Mouse (Mus musculus) spleen, embryonic (tissue): Measurements from ENCODE around the gene Sae1.

Experiments
- CTCF ChIA-PET: fragments of 350-600 bp; sonication (Branson Sonifier 250); formaldehyde crosslinking; loops from one replicate; lab custom pipeline; 2022; lab: Charles Lee

Gene Sae1

DNA sequence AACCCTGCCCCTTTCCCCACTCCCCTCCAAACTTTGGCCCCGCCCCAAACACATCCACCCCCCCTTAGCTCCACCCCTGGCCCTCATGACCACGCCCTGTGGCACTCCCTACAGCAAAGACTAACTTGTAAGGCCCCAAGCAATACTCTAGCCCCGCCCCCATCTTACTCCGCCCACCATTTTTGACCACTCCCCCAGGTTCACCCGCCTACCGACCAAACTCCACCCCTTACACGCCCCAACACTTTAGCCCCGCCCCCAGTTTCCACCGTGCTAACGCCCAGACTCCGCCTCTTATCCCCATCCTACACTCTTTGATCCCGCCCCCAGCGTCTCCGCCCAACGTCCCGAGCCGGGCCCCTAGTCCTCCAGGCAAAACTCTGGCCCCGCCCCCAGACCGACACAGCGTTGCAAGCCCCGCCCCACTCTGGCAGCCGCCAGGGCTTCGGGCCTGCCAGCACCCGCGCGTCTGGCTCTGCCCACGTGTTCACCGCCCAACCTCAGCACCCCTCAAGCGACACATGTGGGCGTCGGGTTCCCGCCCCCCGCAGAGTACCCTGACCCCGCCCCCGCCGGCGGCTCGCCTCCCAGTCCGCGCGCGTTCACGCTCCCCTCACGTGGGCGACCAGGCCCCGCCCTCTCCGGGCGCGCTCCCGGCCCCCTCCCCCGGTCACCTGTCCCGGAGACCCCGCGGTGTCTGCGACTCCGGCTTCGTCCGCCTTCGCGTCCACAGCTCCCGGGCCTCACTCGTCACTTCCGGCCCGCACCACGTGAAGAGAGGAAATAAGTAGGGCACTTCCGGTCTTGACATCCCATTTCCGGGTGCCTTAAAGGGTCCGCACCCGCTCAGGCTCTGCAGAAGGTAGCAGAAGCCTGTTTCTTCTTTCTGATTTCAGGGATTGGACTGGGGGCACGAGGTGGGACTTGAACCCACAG is 101.3 kb downstream of the Sae1 start, which contains the start of gene Ccdc9:
Gene Ccdc9 (minus strand): TSS at position 770 of the 936 bp plus-strand sequence.
- CTCF ChIA-PET = interaction anchor here (0.5 to 0.6 kb wide), 3 partner anchors 112 to 333 kb away, joined by 3 to 6 read pairs (median 3); partner anchors contain the start of gene Meis3

DNA sequence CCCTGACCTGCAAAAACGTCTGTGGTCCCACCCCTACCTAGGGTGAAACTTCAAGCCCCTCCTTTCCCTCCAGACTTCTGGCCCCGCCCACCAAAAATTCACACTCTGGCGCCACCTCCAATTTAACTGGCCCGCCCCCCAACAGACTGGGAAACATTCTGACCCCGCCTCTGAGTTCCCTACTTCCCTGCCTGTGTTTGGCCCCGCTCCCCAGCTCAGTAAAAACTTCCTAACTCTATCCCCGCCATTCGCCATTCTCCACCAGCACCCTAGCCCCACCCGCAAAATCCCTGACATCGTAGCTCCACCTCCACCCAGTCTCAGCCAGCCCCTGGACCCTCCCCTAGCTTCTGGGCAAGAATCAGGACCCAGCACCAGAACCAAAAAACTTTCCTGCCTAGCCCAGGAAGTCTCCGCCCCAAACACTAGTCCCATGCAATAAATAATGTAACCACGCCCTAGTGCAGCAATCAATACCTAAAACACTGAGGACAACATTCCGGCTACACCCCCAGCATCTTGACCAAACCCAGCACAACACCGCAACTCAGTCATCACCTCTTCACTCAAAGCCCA is 102.1 kb downstream of the Sae1 start:
- CTCF ChIA-PET = interaction anchor here (0.6 kb wide), 2 partner anchors 271 to 332 kb away, joined by 3 to 6 read pairs; no protein-coding TSS in a partner anchor

DNA sequence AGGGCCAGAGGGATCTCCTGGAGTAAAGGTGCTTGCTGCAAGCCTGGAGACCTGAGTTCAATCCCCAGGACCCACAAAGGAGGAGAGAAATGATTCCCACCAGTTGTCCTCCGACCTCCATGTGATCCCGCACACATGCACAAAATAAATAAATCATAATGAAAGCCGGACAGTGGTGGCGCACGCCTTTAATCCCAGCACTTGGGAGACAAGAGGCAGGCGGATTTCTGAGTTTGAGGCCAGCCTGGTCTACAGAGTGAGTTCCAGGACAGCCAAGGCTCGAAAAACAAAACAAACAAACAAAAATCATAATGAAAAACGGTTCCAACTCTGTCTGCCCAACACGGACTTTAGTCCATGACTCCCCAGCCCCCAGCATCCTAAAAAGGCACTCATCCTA is 102.7 kb downstream of the Sae1 start:
- CTCF ChIA-PET = interaction anchor here (0.6 kb wide), 1 partner anchor 22 kb away, joined by 9 read pairs; no protein-coding TSS in a partner anchor

DNA sequence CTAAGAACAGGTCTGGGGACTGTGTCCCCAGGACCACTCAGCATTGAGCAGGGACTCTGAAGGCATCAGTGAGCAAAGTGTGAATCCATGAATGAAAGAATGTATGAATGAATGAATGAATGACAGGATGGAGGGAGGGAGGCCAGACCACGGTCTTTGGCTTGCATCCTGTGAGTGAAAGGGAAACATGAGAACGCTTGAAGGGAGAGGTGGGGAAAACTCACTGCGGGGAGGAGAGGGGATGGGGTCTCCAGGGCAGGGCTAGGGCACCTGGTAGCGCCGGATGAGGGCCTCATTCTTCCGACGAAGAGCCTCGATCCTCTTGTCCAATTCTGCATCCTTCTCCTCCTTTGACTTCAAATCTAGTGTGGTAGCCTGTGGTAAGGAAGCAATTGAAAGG is 103.6 kb downstream of the Sae1 start:
- CTCF ChIA-PET = interaction anchor here (0.6 kb wide), 1 partner anchor 23 kb away, joined by 9 read pairs; no protein-coding TSS in a partner anchor

DNA sequence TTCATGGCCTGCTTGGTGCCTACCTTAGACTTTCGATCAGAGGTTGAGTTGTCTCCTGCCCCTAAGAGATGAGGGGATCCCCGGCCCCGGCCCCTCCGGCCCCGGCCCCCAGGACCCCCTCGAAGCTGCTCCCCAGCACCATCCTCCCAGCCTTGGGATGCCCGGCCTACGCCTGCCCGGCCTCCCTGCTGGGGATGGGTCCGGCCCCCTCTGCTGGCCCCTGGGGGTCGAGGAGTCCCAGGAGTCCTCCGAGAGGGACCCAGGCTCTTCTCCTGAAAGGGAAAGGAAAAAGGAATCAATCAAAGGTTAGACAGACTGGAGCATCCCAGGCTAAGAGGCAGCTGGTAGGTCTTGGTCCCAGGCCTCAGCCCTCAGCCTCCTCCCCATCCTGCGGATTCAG is 105.3 kb downstream of the Sae1 start:
- CTCF ChIA-PET = interaction anchor here (0.7 kb wide), 1 partner anchor 119 kb away, joined by 8 read pairs; no protein-coding TSS in a partner anchor

- CTCF ChIA-PET = interaction anchor here (0.7 kb wide), 1 partner anchor 242 kb away, joined by 3 read pairs; no protein-coding TSS in a partner anchor
These were observed 106.9 kb downstream of the Sae1 start for GRCm38 (mm10) chr7:16280721-16281120.

- CTCF ChIA-PET = no interaction called here
These were observed 112.4 kb downstream of the Sae1 start for GRCm38 (mm10) chr7:16274922-16275890.

DNA sequence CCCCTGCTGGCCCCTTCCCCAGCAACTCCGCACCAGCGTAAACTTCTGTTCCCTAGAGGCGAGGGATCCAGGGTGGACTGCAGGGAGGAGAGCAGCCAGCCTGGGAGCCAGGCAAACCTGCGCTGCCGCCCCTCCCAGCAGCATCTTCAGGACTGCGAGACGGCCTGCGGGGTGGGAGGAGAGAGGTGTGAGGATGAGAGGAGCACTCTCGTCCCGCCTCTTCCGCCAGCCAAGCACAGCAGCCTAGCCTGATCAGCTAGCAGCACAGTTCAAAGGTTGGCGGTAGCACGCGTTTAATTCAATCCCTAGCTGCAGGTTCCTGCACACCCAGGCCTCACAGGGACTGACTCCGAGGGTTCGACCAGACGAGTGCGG is 113.9 kb downstream of the Sae1 start:
- CTCF ChIA-PET = interaction anchor here (0.5 to 1.0 kb wide), 2 partner anchors 18 to 25 kb away, joined by 3 to 4 read pairs; no protein-coding TSS in a partner anchor

- CTCF ChIA-PET = interaction anchor here (0.5 to 2.0 kb wide), 3 partner anchors 11 to 26 kb away, joined by 3 to 9 read pairs (median 4); no protein-coding TSS in a partner anchor
These were observed 114.4 kb downstream of the Sae1 start, which contains the start of gene Inafm1 for GRCm38 (mm10) chr7:16273081-16273765. Gene Inafm1, minus strand, starts transcription at chr7:16273617.

DNA sequence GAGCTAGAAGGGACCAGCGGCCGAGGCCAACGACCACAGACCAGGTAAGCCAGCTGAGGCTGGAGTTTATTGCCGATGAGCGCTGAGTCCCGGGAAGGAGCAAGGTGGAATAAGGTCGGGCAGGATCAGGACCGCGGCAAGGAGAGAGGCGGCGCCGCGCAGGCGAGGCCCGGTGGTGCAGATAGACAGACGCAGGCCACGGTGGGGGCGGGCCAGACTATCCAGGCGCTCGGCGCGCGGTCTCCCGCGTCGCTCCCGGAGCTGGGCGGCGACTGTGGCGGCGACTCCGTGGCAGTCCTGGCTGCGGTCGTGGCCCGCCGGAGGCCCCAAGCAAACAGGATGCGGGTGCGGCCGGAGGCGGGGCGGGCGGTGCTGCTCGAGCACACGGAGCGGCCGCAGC is 114.9 kb downstream of the Sae1 start:
- CTCF ChIA-PET = interaction anchor here (0.6 to 2.0 kb wide), 2 partner anchors 10 to 334 kb away, joined by 4 to 9 read pairs; no protein-coding TSS in a partner anchor

GRCm38 (mm10) chr7:16271139-16271538 is 116.5 kb downstream of the Sae1 start:
- CTCF ChIA-PET = interaction anchor here (2.0 kb wide), 1 partner anchor 9 kb away, joined by 9 read pairs; no protein-coding TSS in a partner anchor
